Mouse (Mus musculus): ENCODE results near the gene Blvrb. TPM values are rescaled to one million over a fixed set of nuclear protein-coding genes. Genes with fewer than 3 reads are reported as not detected.

Blvrb gene
- polyA plus RNA-seq, 1 experiment from 2014 or later: 16.8 TPM

- no peak overlapping the region for H3K27ac ChIP-seq (ENCODE audit: low read length)
- no peak overlapping the region for H3K4me3 ChIP-seq (replicated peaks; ENCODE audit: low read length)
- peaks cover 5% of the 10 kb centered on the region for H3K9me3 ChIP-seq (ENCODE audit: control insufficient read depth, low read length)
- no peak overlapping the region for H3K4me2 ChIP-seq (ENCODE audit: low read length)
- H3K27me3 ChIP-seq (replicated peaks; ENCODE audit: control insufficient read depth, insufficient read depth, low read length): no peaks in the 10 kb centered on the region
- no peaks in the 10 kb centered on the region for H3K4me1 ChIP-seq (replicated peaks; ENCODE audit: control insufficient read depth, insufficient read depth, low read length)
- H3K36me3 ChIP-seq (ENCODE audit: control insufficient read depth, insufficient read depth): no peaks in the 10 kb centered on the region; the same call in 1 of the 2 replicates
- no peak overlapping the region for H3K9ac ChIP-seq (replicated peaks; ENCODE audit: low read depth, low read length)
- WGBS: 79% methylated on average over 3 of the region's 3 CpGs
- no peak for ATAC-seq
Observed at GRCm38 (mm10) chr7:27419101-27419500, 28.7 kb upstream of the Blvrb start.

GRCm38 (mm10) chr7:27423556-27424326 is 24.0 kb upstream of the Blvrb start:
- peaks cover 3% of the 10 kb centered on the region for H3K36me3 ChIP-seq (ENCODE audit: control insufficient read depth, insufficient read depth)
- no peak overlapping the region for H3K27ac ChIP-seq (ENCODE audit: low read length)
- H3K9ac ChIP-seq (replicated peaks; ENCODE audit: low read depth, low read length): no peak overlapping the region
- 78% methylated on average over 12 of the region's 12 CpGs for WGBS
- peaks cover 5% of the 10 kb centered on the region for H3K9me3 ChIP-seq (ENCODE audit: control insufficient read depth, low read length)
- ATAC-seq: no peak
- no peak overlapping the region for H3K4me3 ChIP-seq (replicated peaks; ENCODE audit: low read length)
- no peaks in the 10 kb centered on the region for H3K4me1 ChIP-seq (replicated peaks; ENCODE audit: control insufficient read depth, insufficient read depth, low read length)
- H3K27me3 ChIP-seq (replicated peaks; ENCODE audit: control insufficient read depth, insufficient read depth, low read length): no peaks in the 10 kb centered on the region
- H3K4me2 ChIP-seq (ENCODE audit: low read length): no peak overlapping the region

GRCm38 (mm10) chr7:27427387-27427786 is 20.4 kb upstream of the Blvrb start:
- Histone ChIP-seq H3K27me3 (replicated peaks; ENCODE audit: control insufficient read depth, insufficient read depth, low read length) (no peaks in the 10 kb centered on the region), H3K4me3 (replicated peaks; ENCODE audit: low read length) (no peak overlapping the region), H3K4me1 (replicated peaks; ENCODE audit: control insufficient read depth, insufficient read depth, low read length) (no peaks in the 10 kb centered on the region), H3K9ac (replicated peaks; ENCODE audit: low read depth, low read length) (no peak overlapping the region), H3K4me2 (ENCODE audit: low read length) (no peak overlapping the region), H3K36me3 (ENCODE audit: control insufficient read depth, insufficient read depth) (peaks cover 5% of the 10 kb centered on the region), H3K27ac (ENCODE audit: low read length) (no peak overlapping the region), H3K9me3 (ENCODE audit: control insufficient read depth, low read length) (peaks cover 3% of the 10 kb centered on the region)
- WGBS: 75% methylated on average over 1 of the region's 1 CpGs
- no peak for ATAC-seq

GRCm38 (mm10) chr7:27428002-27428401 is 19.8 kb upstream of the Blvrb start:
- peaks cover 3% of the 10 kb centered on the region; the same call in 1 of the 2 replicates for H3K9me3 ChIP-seq (ENCODE audit: control insufficient read depth, low read length)
- no peak overlapping the region for H3K9ac ChIP-seq (replicated peaks; ENCODE audit: low read depth, low read length)
- no peaks in the 10 kb centered on the region for H3K27me3 ChIP-seq (replicated peaks; ENCODE audit: control insufficient read depth, insufficient read depth, low read length)
- no peak overlapping the region for H3K4me2 ChIP-seq (ENCODE audit: low read length)
- no peak overlapping the region for H3K4me3 ChIP-seq (replicated peaks; ENCODE audit: low read length)
- no peak overlapping the region for H3K27ac ChIP-seq (ENCODE audit: low read length)
- no peak for ATAC-seq
- H3K4me1 ChIP-seq (replicated peaks; ENCODE audit: control insufficient read depth, insufficient read depth, low read length): no peaks in the 10 kb centered on the region
- 84% methylated on average over 11 of the region's 11 CpGs for WGBS
- H3K36me3 ChIP-seq (ENCODE audit: control insufficient read depth, insufficient read depth): peaks cover 5% of the 10 kb centered on the region; the same call in 1 of the 2 replicates

GRCm38 (mm10) chr7:27429135-27429534 is 18.6 kb upstream of the Blvrb start:
- H3K27me3 ChIP-seq (replicated peaks; ENCODE audit: control insufficient read depth, insufficient read depth, low read length): peaks cover 1% of the 10 kb centered on the region
- no peak overlapping the region for H3K4me2 ChIP-seq (ENCODE audit: low read length)
- peaks cover 3% of the 10 kb centered on the region; the same call in 1 of the 2 replicates for H3K9me3 ChIP-seq (ENCODE audit: control insufficient read depth, low read length)
- WGBS: 63% methylated on average over 2 of the region's 2 CpGs
- H3K36me3 ChIP-seq (ENCODE audit: control insufficient read depth, insufficient read depth): peaks cover 5% of the 10 kb centered on the region; the same call in 1 of the 2 replicates
- H3K4me3 ChIP-seq (replicated peaks; ENCODE audit: low read length): no peak overlapping the region
- ATAC-seq: no peak
- no peak overlapping the region for H3K9ac ChIP-seq (replicated peaks; ENCODE audit: low read depth, low read length)
- H3K27ac ChIP-seq (ENCODE audit: low read length): no peak overlapping the region
- H3K4me1 ChIP-seq (replicated peaks; ENCODE audit: control insufficient read depth, insufficient read depth, low read length): no peaks in the 10 kb centered on the region

GRCm38 (mm10) chr7:27433349-27433748 is 14.4 kb upstream of the Blvrb start:
- Histone ChIP-seq H3K27ac (ENCODE audit: low read length) (no peak overlapping the region), H3K4me2 (ENCODE audit: low read length) (no peak overlapping the region), H3K27me3 (replicated peaks; ENCODE audit: control insufficient read depth, insufficient read depth, low read length) (peaks cover 14% of the 10 kb centered on the region), H3K4me1 (replicated peaks; ENCODE audit: control insufficient read depth, insufficient read depth, low read length) (no peaks in the 10 kb centered on the region), H3K9me3 (ENCODE audit: control insufficient read depth, low read length) (peaks cover 3% of the 10 kb centered on the region; the same call in 1 of the 2 replicates), H3K36me3 (ENCODE audit: control insufficient read depth, insufficient read depth) (peaks cover 2% of the 10 kb centered on the region; the same call in 1 of the 2 replicates), H3K4me3 (replicated peaks; ENCODE audit: low read length) (no peak overlapping the region), H3K9ac (replicated peaks; ENCODE audit: low read depth, low read length) (no peak overlapping the region)
- ATAC-seq: no peak
- 34% methylated on average over 10 of the region's 10 CpGs for WGBS

GRCm38 (mm10) chr7:27433794-27434193 is 14.0 kb upstream of the Blvrb start:
- ATAC-seq: no peak
- WGBS: 20% methylated on average over 10 of the region's 10 CpGs

GRCm38 (mm10) chr7:27437544-27437943 is 10.2 kb upstream of the Blvrb start:
- Histone ChIP-seq H3K9me3 (ENCODE audit: control insufficient read depth, low read length) (peaks cover 3% of the 10 kb centered on the region), H3K27me3 (replicated peaks; ENCODE audit: control insufficient read depth, insufficient read depth, low read length) (peaks cover 14% of the 10 kb centered on the region), H3K4me3 (replicated peaks; ENCODE audit: low read length) (no peak overlapping the region), H3K4me1 (replicated peaks; ENCODE audit: control insufficient read depth, insufficient read depth, low read length) (no peaks in the 10 kb centered on the region), H3K27ac (ENCODE audit: low read length) (no peak overlapping the region), H3K9ac (replicated peaks; ENCODE audit: low read depth, low read length) (no peak overlapping the region), H3K4me2 (ENCODE audit: low read length) (no peak overlapping the region), H3K36me3 (ENCODE audit: control insufficient read depth, insufficient read depth) (peaks cover 5% of the 10 kb centered on the region; the same call in 1 of the 2 replicates)
- 57% methylated on average over 5 of the region's 5 CpGs for WGBS
- no peak for ATAC-seq

More at GRCm38 (mm10) chr7:27433794-27434193, 14.0 kb upstream of the Blvrb start:
- H3K4me1 ChIP-seq (replicated peaks; ENCODE audit: control insufficient read depth, insufficient read depth, low read length): no peaks in the 10 kb centered on the region
- H3K4me2 ChIP-seq (ENCODE audit: low read length): no peak overlapping the region
- no peak overlapping the region for H3K9ac ChIP-seq (replicated peaks; ENCODE audit: low read depth, low read length)
- no peak overlapping the region for H3K27ac ChIP-seq (ENCODE audit: low read length)
- H3K9me3 ChIP-seq (ENCODE audit: control insufficient read depth, low read length): peaks cover 3% of the 10 kb centered on the region; the same call in 1 of the 2 replicates
- H3K4me3 ChIP-seq (replicated peaks; ENCODE audit: low read length): no peak overlapping the region
- H3K36me3 ChIP-seq (ENCODE audit: control insufficient read depth, insufficient read depth): peaks cover 2% of the 10 kb centered on the region; the same call in 1 of the 2 replicates
- H3K27me3 ChIP-seq (replicated peaks; ENCODE audit: control insufficient read depth, insufficient read depth, low read length): peaks cover 14% of the 10 kb centered on the region

GRCm38 (mm10) chr7:27440014-27440413 is 7.8 kb upstream of the Blvrb start:
- Histone ChIP-seq H3K27ac (ENCODE audit: low read length) (no peak overlapping the region), H3K27me3 (replicated peaks; ENCODE audit: control insufficient read depth, insufficient read depth, low read length) (0 out of 2 replicates have a peak, but pooled peaks cover 6% of the 10 kb centered on the region), H3K36me3 (ENCODE audit: control insufficient read depth, insufficient read depth) (peaks cover 5% of the 10 kb centered on the region; the same call in 1 of the 2 replicates), H3K9ac (replicated peaks; ENCODE audit: low read depth, low read length) (no peak overlapping the region), H3K9me3 (ENCODE audit: control insufficient read depth, low read length) (peaks cover 3% of the 10 kb centered on the region), H3K4me1 (replicated peaks; ENCODE audit: control insufficient read depth, insufficient read depth, low read length) (no peaks in the 10 kb centered on the region), H3K4me2 (ENCODE audit: low read length) (no peak overlapping the region), H3K4me3 (replicated peaks; ENCODE audit: low read length) (no peak overlapping the region)
- ATAC-seq: no peak
- WGBS: 80% methylated on average over 4 of the region's 4 CpGs
